24 mouse cellular contexts compared by ENCODE assay signal in genomic region chr12:108826958-108827535, GRCm38 (mm10). TPM values are rescaled to one million over a fixed set of nuclear protein-coding genes. Genes with fewer than 3 reads are reported as not detected.
DNase-seq lines count a peak whose midpoint lies in the region; ATAC-seq and TF ChIP-seq lines count a peak whose summit lies in the region.
"Had no signal": no experiment of that assay in that cellular context is flagged by ENCODE, and none has a peak within 500 bp of the region (broad histone marks: within the 10 kb centered on the region; RNA-seq: fewer than 3 reads in every experiment).

No protein-coding gene starts in this region.

- no peak overlapping the region for H3K9ac ChIP-seq in forebrain, embryonic 11.5 days (ENCODE audit: low read length)
- H3K9ac ChIP-seq in forebrain, embryonic 15.5 days (replicated peaks) = no peak overlapping the region
- peak overlapping the region; percentile 16; the same call in 1 of the 2 replicates for H3K9ac ChIP-seq in ES-E14 (ENCODE audit: insufficient read depth, low read depth, low read length, poor library complexity, severe bottlenecking)
- H3K9ac ChIP-seq: heart, embryonic 13.5 days; hindbrain, embryonic 12.5 days; kidney, embryonic 15.5 days; limb, embryonic 15.5 days; liver, embryonic 15.5 days; lung, embryonic 15.5 days had no signal

- 94% methylated on average over 28 of the region's 28 CpGs for WGBS in forebrain, embryonic 11.5 days
- WGBS in forebrain, embryonic 15.5 days = 92% methylated on average over 28 of the region's 28 CpGs

- in situ Hi-C loops in ES-E14 (cut with MboI; ENCODE audit: low sequenced_read_pairs in 2 of 2, unreplicated experiment in 2 of 2) = no loop called here

- no peaks in the 10 kb centered on the region for H3K4me1 ChIP-seq in forebrain, embryonic 11.5 days (replicated peaks; ENCODE audit: control insufficient read depth, insufficient read depth, low read length)
- H3K4me1 ChIP-seq in forebrain, embryonic 15.5 days = peaks cover 5% of the 10 kb centered on the region; the same call in 1 of the 2 replicates
- peaks cover 0 to 6% of the 10 kb centered on the region in 2 experiments; a peak in 1 of 4 replicates for H3K4me1 ChIP-seq in ES-E14 (ENCODE audit: control insufficient read depth in 2 of 2, insufficient read depth in 2 of 2, low read length in 2 of 2, poor library complexity in 1 of 2)
- H3K4me1 ChIP-seq: liver, embryonic 15.5 days had no signal

- no peaks in the 10 kb centered on the region for H3K27me3 ChIP-seq in forebrain, embryonic 11.5 days (ENCODE audit: control insufficient read depth, insufficient read depth, low read length)
- no peaks in the 10 kb centered on the region for H3K27me3 ChIP-seq in forebrain, embryonic 15.5 days
- H3K27me3 ChIP-seq: heart, embryonic 13.5 days; hindbrain, embryonic 12.5 days; kidney, embryonic 15.5 days; limb, embryonic 15.5 days; liver, embryonic 15.5 days; lung, embryonic 15.5 days; Patski had no signal

- no peak for ATAC-seq in forebrain, embryonic 11.5 days (replicated peaks; ENCODE audit: low FRiP score)
- ATAC-seq in forebrain, embryonic 15.5 days (replicated peaks) = no peak
- ATAC-seq: forebrain, embryonic 14.5 days; intestine, postnatal 0 days; Patski had no signal

- H3K9me3 ChIP-seq in forebrain, embryonic 11.5 days (ENCODE audit: control insufficient read depth, low read length) = no peaks in the 10 kb centered on the region
- H3K9me3 ChIP-seq in forebrain, embryonic 15.5 days = no peaks in the 10 kb centered on the region
- H3K9me3 ChIP-seq in ES-E14 (ENCODE audit: control insufficient read depth, insufficient read depth, low read depth, low read length) = no peaks in the 10 kb centered on the region
- H3K9me3 ChIP-seq: heart, embryonic 13.5 days; hindbrain, embryonic 12.5 days; kidney, embryonic 15.5 days; limb, embryonic 15.5 days; liver, embryonic 15.5 days; lung, embryonic 15.5 days had no signal

- H3K36me3 ChIP-seq in forebrain, embryonic 11.5 days (ENCODE audit: control insufficient read depth, insufficient read depth, low read length) = no peaks in the 10 kb centered on the region; the same call in 1 of the 2 replicates
- peaks cover 8% of the 10 kb centered on the region for H3K36me3 ChIP-seq in forebrain, embryonic 15.5 days
- H3K36me3 ChIP-seq in ES-E14 (ENCODE audit: control insufficient read depth, insufficient read depth, low read length, poor library complexity, severe bottlenecking) = no peaks in the 10 kb centered on the region
- H3K36me3 ChIP-seq: lung, embryonic 15.5 days had no signal

- DNase-seq in forebrain, embryonic 11.5 days (ENCODE audit: low spot score) = peak; percentile 42
- DNase-seq in ES-E14 (ENCODE audit: low read depth, low spot score) = no peak
- peak; percentile 67 to 83 for DNase-seq in cerebellum, adult 18-20 months
- DNase-seq in cerebellum, postnatal 14 days = peak; percentile 58 to 80
- DNase-seq in thymus, postnatal 25 days = no peak
- no peak for DNase-seq in gastrocnemius, adult 8-10 months (ENCODE audit: low spot score in 2 of 2)
- no peak for DNase-seq in adrenal gland, postnatal 25 days
- DNase-seq: adrenal gland, adult 2 months; embryo, embryonic 11 days; gastrocnemius, postnatal 14 days; heart, adult 2 months; kidney, postnatal 36 days had no signal

- no peak overlapping the region for H3K27ac ChIP-seq in forebrain, embryonic 11.5 days (ENCODE audit: low read depth, low read length)
- H3K27ac ChIP-seq in forebrain, embryonic 15.5 days (replicated peaks) = no peak overlapping the region
- H3K27ac ChIP-seq in ES-E14 (ENCODE audit: insufficient read depth, low read depth, low read length, poor library complexity, severe bottlenecking) = no peak overlapping the region
- H3K27ac ChIP-seq: heart, adult 2 months; heart, embryonic 13.5 days; hindbrain, embryonic 12.5 days; kidney, embryonic 15.5 days; limb, embryonic 15.5 days; liver, embryonic 15.5 days; lung, embryonic 15.5 days; macrophage had no signal

- no peak overlapping the region for H3K4me3 ChIP-seq in forebrain, embryonic 11.5 days (ENCODE audit: low read depth, low read length)
- H3K4me3 ChIP-seq in forebrain, embryonic 15.5 days = no peak overlapping the region
- H3K4me3 ChIP-seq in ES-E14 (ENCODE audit: insufficient read depth in 1 of 2, low read depth in 1 of 2, low read length in 2 of 2, poor library complexity in 1 of 2, severe bottlenecking in 1 of 2) = peak overlapping the region; percentile 14 to 20; a peak in 2 of 4 replicates
- H3K4me3 ChIP-seq: heart, adult 2 months; heart, embryonic 13.5 days; hindbrain, embryonic 12.5 days; kidney, embryonic 15.5 days; limb, embryonic 15.5 days; liver, embryonic 15.5 days; lung, embryonic 15.5 days had no signal

- no peak overlapping the region for H3K4me2 ChIP-seq in forebrain, embryonic 11.5 days (ENCODE audit: low read depth, low read length, severe bottlenecking)
- no peak overlapping the region for H3K4me2 ChIP-seq in forebrain, embryonic 15.5 days (replicated peaks)
- H3K4me2 ChIP-seq: heart, embryonic 13.5 days; hindbrain, embryonic 12.5 days; kidney, embryonic 15.5 days; limb, embryonic 15.5 days; liver, embryonic 15.5 days; lung, embryonic 15.5 days; midbrain, embryonic 11.5 days had no signal

TF ChIP-seq in ES-E14, 5 proteins besides CTCF, POLR2A, EP300 and RAD21:
- TF ChIP-seq HCFC1 (IDR thresholded peaks at IDR 0.05; ENCODE audit: borderline replicate concordance, insufficient read depth, low read length) (no peak), ZC3H11A (IDR thresholded peaks at IDR 0.05; ENCODE audit: borderline replicate concordance, low read depth, low read length) (no peak), ZNF384 (IDR thresholded peaks at IDR 0.05; ENCODE audit: low read depth, low read length) (no peak), MAFK (IDR thresholded peaks at IDR 0.05; ENCODE audit: insufficient read depth, low read depth, low read length) (no peak), CHD2 (IDR thresholded peaks at IDR 0.05; ENCODE audit: low read depth, low read length) (no peak)

RNA-seq across cellular contexts. Expression of gene Slc25a29, which starts 8.6 kb away (rescaled TPM):
- 13.8 and 14.6 TPM in 2 replicates for polyA plus RNA-seq in forebrain, embryonic 11.5 days (2014; fragmentation: Nextera tagmentation; extraction: Ambion mirVana)
- 29.2 and 29.7 TPM in 2 replicates for polyA plus RNA-seq in forebrain, embryonic 15.5 days (2015; fragmentation: Nextera tagmentation; extraction: Ambion mirVana)
- total RNA-seq in ES-E14 (2012; rRNA removed) = 2.1 and 3.5 TPM in 2 replicates
- 10 to 100 TPM in 1 of 4 experiments, 1 to 10 TPM in 3; 8.5 to 10.5 (median 8.9) TPM for total RNA-seq in gastrocnemius, adult 8-10 months (2022)
- total RNA-seq in adrenal gland, postnatal 25 days (2021) = 20.7 and 25.5 TPM in 2 replicates

RNA-seq across cellular contexts. Expression of gene Slc25a47, which starts 8.8 kb away (rescaled TPM):
- 10.0 and 12.2 TPM in 2 replicates for polyA plus RNA-seq in forebrain, embryonic 11.5 days (2014; fragmentation: Nextera tagmentation; extraction: Ambion mirVana)
- polyA plus RNA-seq in forebrain, embryonic 15.5 days (2015; fragmentation: Nextera tagmentation; extraction: Ambion mirVana) = 14.4 and 14.7 TPM in 2 replicates
- 8.1 and 8.6 TPM in 2 replicates for total RNA-seq in ES-E14 (2012; rRNA removed)
- 1 to 10 TPM; 4.0 to 7.5 (median 5.8) TPM for total RNA-seq in gastrocnemius, adult 8-10 months (2022)
- 16.1 and 21.0 TPM in 2 replicates for total RNA-seq in adrenal gland, postnatal 25 days (2021)

RNA-seq across cellular contexts. Expression of gene Yy1, which starts 34.3 kb away (rescaled TPM):
- 20.8 and 22.1 TPM in 2 replicates for polyA plus RNA-seq in forebrain, embryonic 11.5 days (2014; fragmentation: Nextera tagmentation; extraction: Ambion mirVana)
- polyA plus RNA-seq in forebrain, embryonic 15.5 days (2015; fragmentation: Nextera tagmentation; extraction: Ambion mirVana) = 17.2 and 18.7 TPM in 2 replicates
- total RNA-seq in ES-E14 (2012; rRNA removed) = 40.5 and 42.2 TPM in 2 replicates
- 10 to 100 TPM; 26.6 to 33.0 (median 29.6) TPM for total RNA-seq in gastrocnemius, adult 8-10 months (2022)
- total RNA-seq in adrenal gland, postnatal 25 days (2021) = 77.9 and 100 TPM in 2 replicates

Comparison
In these comparisons a context has a peak if more than half of its experiments do, and no peak if none do; other contexts are left out.
1. DNase-seq: peak in forebrain, embryonic 11.5 days (single experiment), cerebellum, adult 18-20 months (2 of 2) and cerebellum, postnatal 14 days (2 of 2); none in ES-E14 (single experiment), thymus, postnatal 25 days (single experiment), gastrocnemius, adult 8-10 months (0 of 2) and adrenal gland, postnatal 25 days (single experiment).
2. H3K4me3 ChIP-seq: peak in ES-E14 (2 of 2); none in forebrain, embryonic 11.5 days (single experiment) and forebrain, embryonic 15.5 days (single experiment).